Mouse (Mus musculus) megakaryocyte progenitor cell, adult 5-6 weeks (primary cell): Measurements from ENCODE around the gene D1Ertd622e. TPM values are rescaled to one million over a fixed set of nuclear protein-coding genes. Genes with fewer than 3 reads are reported as not detected.

ENCODE experiments used
- ATAC-seq: replicated peaks from 2 replicates; pipeline ENCODE4 v1.8.0; 2016; ENCODE audit warnings: mild to moderate bottlenecking, moderate TSS enrichment, inconsistent platforms; ENCODE audit not compliant: poor library complexity
- total RNA-seq, 2 experiments: library from RNA; stranded (forward) in 1 of 2; stranded (reverse) in 1 of 2; fragments of 157-497, 149-512 nt in 1 of 2; fragments of 200-1000 nt in 1 of 2; gene quantifications; 2 replicates each; pipeline versions ENCODE4 v1.2.3 to v1.2.4; 2015 to 2017

D1Ertd622e gene
- total RNA-seq, 2 experiments from 2014 or later = 33.0 to 40.9 TPM

DNA sequence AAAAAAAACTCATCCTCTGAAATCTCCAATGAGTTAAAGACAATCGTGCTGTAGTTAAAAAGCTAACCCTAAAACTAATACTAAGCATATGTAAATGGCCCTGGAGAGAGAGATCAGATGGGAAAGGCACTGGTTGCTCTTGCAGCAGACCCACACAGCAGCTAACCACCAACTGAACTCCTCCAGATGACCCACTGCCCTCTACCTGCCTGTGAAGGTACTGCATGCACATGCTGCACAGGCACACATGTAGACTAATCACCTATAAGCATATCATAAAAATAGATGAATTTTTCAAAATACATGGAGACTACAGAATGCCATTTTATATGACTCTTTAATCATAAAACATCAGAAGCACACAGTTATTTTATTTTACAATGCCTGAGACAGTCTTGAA, 14.8 kb downstream of the D1Ertd622e start:
- ATAC-seq = peak; percentile 68

DNA sequence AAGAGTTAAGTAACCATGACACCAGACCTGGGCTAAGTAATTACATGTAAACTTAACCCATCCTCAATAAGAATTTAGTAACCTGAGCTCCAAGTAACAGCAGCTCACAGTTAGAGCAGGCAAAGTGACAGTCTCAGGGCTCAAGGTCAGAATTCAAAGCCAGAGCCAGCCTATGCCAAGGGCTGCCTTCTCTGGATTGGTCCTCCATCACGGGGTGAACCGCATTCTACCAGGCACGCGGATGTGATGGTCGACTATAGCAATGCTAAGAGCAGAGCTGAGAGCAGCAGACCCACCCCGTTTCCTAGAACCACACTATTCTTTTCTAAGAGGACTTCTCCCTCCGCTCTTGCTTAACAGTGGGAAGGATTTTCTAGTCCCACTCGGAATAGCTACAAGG, 27.8 kb downstream of the D1Ertd622e start:
- no peak for ATAC-seq

DNA sequence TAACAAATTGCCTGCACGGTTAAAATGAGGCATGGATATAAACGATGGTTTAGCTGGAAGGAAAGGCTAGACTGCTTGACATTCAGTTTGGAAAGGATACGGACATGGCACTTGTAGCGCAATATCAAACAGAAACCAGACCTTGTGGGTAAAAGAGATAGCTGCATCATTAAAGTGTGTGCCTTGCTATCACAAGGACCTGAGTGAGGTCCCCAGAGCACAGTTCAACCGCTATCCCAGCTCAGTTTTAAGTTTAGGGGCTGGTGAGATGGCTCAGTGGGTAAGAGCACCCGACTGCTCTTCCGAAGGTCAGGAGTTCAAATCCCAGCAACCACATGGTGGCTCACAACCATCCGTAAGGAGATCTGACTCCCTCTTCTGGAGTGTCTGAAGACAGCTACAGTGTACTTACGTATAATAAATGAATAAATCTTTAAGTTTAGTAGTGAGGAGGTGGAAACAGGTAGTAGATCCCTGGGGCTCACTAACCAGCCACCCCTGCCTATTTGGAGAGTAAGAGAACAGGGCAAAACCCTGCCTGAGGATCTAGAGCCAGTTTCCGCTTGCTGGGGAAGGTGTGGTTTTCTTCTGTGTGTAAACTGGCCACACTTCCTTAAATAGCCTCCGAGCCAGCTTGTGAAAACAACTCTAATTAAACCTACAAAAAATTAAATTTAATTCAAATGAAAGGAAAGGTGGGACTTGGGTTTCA, 29.2 kb downstream of the D1Ertd622e start:
- ATAC-seq = peak; percentile 86

DNA sequence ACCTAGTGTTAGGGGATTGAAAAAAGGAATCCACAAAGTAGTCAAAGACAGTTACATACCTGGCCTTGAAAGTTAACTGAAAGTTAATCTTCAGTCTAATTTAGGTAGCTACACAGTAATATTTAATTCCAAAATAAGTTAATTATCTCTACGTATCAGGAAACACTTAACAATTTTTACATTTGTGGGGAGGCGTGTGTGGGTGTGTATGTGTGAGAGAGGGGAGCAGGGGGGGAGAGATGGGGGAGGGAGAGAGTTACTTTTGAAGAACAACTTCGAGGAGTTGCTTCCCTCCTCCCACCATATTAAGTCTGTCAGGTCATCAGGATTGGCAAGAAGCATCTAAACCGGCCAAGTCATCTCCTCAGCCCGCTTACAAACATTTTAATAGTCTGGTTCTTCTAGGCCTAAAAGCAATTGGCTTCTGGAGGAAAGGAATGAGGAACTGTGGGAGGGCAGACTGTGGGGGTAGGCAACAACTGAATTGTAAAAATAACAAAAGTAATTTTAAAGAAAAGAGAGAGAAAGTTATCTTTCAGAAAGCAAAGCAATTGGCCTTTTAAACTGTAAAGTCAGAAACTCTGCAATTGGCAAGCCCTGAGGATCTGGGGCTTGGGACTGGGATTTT, 29.9 kb downstream of the D1Ertd622e start:
- 0 out of 2 replicates have a peak, but pooled peaks have one; percentile 4 for ATAC-seq

DNA sequence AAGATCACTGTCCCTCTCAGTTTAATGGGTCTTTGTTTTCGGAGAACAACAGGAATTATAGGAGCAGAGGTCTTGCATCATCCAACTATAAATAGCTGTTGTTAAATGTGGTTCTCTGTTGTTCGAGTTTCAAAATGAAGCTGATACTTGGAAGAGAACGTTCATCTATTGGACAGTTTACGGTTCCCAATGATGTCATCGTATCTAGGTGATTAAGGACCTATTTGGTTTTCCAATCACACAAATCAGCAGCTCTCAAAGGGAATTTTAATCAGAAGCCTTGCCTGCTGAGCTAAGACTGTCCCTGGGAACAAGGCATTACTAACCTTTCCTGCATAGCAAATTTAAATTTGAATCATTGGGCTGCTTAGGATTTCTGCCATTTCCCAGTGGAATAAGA, 31.7 kb downstream of the D1Ertd622e start:
- ATAC-seq = no peak

DNA sequence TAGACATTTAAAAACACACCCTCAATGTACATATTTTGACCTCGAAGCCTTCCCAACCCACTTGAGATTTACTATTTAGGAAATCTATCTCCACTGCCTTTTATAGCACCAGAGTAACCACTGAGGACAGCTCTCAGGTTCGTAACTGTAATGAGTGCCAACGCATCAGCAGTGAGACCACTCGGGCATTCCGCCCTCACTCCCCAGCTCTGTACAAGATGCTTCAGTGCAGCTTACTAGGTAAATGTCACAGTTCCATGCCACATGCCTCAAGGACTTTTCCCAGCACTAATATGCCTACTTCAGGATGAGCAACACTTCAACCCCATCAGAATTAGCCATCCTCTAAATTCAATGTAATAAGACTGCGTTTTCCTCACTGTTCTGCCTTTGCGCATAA, 33.0 kb downstream of the D1Ertd622e start:
- ATAC-seq = no peak

DNA sequence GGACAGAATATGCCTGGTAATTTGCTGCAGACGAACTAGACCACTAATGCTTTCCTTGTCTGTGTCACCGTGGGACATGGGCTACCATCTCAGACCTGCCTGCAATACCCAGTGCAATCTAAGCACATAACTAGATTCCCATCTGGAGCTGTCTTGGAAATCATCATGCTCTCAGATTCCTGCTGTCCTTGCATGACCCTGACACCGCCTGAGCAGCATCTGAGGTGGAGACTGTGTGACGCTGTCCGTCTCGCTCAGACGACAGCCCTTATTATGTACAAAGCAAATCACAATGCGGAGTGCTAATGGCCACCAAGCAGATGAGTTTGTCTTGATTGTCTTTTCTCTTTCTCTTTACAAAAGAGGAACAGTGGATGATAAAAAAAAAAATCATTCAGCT, 33.9 kb downstream of the D1Ertd622e start:
- ATAC-seq = no peak

DNA sequence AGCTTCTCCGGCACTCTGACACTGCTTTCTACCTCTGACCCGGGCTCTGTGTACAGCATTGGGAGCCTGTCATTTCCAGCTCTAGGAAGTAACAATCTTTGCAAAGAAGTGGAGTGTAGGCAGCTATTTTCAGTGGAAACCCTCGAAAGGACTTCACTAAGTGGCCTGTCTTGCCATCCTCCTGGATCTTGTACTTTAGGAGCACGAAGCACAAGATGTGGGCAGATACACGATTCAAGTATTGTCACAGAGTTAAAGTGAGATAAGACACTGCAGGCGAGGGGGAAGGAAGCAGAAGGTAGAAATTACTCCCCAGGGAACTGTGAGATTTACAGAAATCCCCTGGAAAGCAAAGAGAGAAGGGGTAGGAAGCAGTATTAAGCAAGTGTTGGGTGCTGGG, 36.4 kb downstream of the D1Ertd622e start:
- ATAC-seq = no peak

DNA sequence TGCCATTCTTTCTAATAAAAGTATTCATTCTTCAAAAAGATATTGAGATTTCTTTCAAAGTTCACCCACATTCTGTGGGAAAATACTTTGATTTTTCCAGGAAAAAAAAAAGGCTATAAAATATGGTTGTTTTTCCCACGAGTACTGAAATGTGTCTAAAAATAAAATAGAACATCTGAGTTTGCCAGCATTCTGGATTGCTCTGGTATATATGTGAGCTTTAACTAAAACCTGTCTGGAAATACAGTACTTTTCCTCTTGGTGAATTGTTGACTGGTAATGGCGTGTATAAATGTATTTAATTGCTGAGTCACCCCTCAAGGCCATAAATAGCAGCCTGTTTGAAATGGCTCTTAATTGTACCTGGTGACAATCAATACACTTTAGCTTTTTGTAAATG, 37.5 kb downstream of the D1Ertd622e start:
- no peak for ATAC-seq

DNA sequence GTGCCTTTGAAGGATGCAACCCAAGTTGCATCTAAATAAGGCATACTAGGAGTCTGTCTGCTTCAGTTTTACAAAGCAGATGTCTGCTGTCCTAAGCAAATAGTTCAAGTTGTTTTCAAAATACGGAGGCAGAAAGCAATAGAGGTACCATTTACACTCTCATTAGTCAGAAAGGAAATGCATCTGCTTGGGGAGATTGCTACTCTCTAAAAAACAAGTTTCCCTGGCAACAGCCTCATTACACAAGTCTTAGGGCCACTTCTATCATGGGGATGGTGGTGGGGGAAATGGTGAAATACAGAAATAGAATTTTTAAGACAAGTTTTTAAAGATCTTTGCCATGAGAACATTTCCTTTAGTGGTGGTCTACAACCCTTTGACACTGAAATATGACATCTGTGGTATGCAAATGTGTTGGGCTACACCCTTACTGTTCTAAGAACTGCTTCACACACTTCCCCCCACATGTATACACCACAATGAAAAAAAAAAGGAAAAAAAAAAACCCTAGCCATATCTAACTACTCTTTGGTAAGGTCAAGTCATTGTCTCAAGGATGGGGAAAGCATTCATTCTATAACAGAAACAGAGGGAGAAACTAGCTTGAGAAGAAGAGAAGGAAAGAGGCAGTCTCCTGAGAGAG, 38.5 kb downstream of the D1Ertd622e start:
- peak; percentile 73 for ATAC-seq

DNA sequence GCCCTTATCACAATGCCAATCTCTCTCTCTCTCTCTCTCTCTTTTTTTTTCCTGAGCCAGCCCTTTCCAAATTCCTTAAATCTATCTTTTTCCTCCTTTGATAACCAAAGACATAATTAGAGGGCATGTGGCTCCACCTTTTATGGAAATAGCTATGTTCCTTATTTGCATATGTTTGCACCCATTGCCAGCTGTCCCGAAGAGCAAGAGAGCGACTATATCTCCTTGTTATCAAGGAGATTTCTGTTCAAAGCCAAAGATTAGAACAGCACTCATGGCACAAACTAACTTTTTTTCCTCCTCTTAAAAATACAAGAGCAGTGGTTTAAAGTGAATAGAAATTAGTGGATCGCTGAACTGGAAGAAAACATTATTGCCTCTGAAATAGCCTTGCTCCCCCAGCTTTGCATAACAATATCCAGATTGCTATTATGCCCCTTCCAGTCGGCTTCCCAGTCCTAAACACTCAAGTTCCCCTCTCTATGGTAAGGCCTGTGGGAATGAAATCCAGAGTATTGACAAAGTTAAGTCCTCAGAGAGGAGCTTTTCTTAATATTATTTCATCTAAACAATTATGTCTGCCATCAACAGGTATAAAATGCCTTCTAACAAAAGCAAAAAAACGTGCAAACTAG, 39.2 kb downstream of the D1Ertd622e start:
- ATAC-seq = no peak

DNA sequence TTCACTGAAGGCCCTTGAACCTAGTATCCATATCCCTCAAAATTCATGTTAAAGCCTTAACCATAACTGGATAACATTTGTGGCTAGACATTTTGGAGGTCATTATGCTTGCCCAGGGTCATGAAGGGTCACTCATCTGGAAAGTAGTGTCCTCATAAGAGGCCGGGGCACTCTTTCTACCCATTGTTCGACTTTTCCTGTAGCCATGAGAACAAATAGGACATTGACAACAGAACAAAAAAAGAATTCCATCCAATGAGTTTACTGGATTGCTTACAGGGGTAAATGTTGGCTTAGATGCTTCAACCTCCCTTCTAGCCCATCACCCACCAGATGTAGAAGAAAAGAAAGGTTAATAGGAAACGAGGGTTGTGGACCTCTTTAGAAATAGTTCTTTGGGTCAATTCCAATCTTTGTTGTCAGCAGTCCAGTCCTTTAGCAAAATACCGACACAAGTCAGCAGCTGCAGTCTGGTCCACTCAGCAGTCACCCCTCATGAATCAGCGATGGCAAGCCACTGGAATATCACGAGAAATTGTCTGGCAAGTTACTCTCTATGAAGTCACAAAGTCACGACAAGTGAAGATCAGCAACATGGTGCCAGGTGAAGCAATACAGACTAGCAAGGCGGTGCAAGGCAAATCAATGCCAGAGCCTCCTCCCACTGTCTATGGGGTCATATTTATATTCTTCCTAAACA, 42.1 kb downstream of the D1Ertd622e start:
- ATAC-seq = no peak

DNA sequence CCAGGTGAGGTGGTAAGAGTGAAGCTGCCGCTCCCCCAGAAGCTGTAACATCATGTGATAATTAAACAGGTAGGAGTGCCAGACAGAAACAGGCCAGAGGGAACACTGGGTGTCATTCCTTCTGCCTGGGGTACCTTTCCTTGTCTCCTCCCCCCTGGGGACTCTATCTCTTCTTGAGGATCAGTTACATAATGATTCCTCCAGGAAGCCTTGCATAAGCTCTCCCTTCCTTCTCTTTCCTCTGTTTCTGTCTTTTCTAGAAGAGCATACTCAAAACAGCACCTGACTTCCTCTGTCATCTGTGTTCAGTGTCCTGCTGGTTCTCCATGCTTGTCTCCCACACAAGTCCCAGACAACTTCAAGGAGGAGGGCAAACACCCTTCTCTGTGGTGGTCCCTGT, 46.3 kb downstream of the D1Ertd622e start:
- no peak for ATAC-seq

DNA sequence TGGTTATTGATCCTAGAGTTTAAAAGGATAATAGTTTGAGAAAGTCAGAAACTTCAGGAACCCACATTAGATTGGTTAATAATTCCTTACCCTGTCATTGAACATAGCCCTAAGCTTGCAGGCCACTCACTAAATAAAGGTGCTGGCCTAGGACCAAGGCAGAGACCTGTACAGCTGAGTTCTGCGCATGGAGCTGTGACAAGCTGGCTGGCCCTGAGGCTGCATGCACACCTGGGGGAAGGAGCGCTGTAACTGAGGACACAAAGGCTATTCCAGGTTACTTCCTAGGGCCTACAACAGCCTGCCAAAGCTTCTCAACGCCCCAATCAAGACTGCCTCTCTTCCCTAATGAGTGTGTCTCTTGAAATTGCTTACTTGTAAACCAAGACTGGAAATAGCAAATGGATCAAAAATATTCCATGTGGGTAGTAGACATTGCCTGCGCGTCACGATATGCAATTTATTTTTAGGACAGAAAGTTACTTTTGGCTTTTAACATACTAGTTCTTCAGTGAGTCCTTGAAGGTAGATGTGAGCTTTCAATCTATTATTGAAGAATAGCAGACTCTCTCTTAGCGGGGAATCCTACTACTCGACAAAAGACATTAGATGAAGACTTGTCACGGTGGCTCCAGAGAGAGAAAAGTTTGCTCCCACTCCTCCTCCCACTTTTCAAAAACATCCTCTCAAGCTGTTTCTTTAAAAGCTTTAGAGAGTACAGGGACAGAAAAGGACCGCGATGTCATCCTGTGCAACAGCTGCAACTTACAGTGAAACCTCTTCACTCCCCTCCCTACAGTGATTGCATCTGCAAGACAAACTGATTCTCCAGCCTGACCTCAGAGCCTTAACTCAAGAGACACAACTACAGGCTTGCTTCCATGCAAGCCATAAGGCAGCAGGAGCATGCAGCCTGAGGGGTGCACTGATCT, 47.1 kb downstream of the D1Ertd622e start:
- no peak for ATAC-seq

DNA sequence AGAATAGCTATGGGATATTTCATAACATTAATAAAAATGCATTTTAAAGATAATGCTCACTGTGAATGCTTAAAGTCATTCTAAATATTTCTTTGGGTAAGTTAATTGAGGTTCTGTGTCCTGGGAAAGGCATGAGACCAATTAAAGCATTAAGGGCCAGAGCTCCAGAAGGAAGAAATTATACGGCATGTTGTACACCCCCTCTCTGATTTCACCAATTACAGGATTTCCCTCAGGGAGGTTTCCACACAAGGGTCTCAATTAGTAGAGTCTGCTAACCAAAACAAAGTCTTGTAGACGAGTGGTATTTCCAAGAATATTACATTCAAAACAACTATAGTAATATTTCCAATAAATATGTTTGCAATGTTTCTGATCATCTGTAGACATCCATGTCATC, 50.1 kb downstream of the D1Ertd622e start:
- ATAC-seq = no peak

DNA sequence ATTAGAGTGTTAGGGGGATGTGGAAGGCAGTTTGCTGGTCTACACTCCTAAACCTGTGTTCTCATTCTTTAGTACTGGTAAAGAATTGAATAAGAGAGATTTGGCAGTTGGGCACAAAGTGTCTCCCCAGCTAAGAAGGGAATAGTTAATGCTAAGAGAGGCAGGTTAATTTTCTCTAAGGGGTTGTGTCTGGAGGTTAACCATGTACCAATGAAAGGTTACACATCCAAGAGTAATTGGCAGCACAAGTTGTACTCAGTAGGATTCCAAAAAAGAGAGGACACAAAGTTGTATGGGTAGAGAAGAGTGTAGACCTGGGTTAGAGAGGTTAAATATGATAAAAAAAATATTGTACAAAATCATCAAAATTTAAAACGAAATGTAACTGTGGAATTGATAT, 58.5 kb downstream of the D1Ertd622e start:
- no peak for ATAC-seq

DNA sequence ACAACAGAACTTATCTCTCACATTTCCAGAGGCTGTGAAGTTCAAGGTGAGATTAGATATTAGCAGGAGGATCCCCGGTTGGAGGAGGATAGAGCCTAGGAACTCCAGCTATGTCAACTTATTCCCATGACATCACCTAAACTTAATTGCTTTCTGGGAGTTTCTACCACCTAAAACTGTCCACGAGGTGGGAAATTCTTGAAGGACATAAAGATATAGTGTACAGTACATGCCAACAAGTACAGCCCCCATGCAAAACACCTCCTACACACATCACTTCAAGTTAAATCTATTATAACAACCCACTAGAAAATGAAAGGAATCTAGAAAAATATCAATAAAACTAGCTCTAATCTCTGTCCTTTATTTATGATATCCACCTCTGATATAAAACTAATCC, 61.5 kb downstream of the D1Ertd622e start:
- no peak for ATAC-seq

DNA sequence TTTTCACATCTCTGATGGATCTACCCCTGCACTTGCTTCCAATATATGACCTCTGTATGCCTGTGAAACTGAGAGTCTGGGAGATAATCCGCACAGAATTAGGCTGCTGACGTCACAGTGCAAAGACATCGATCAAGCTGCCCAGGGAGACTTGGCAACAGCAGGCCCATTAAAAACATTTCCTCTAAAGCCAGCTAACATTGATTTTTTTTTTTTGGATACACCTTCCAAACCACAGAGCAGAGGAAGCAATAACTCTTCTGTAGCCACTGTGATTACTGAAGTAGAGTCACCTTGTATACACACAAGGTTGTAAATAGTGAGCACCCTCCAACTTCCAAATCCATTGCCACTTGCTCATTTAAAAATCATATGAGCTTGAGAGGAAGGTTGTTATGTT, 62.8 kb downstream of the D1Ertd622e start:
- ATAC-seq = no peak

DNA sequence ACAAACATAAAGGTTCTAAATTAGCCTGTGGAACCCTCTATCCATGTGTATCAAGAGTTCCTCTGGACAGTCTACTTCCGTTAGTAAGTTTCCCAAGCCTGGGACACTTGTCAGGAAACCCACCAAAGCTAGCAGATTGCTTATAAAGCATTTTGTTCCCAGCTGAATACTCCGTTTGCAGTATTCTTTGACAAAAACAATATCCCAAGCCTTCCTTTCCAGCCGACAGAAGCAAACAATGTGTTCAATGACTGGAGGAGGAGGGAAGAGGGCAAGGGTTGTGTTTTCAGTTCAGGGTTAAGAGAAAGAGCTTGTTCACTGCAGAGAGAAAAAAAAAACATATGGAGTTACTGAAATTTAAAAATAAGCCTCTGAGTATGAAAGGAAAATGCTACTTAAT, 73.3 kb downstream of the D1Ertd622e start:
- no peak for ATAC-seq

DNA sequence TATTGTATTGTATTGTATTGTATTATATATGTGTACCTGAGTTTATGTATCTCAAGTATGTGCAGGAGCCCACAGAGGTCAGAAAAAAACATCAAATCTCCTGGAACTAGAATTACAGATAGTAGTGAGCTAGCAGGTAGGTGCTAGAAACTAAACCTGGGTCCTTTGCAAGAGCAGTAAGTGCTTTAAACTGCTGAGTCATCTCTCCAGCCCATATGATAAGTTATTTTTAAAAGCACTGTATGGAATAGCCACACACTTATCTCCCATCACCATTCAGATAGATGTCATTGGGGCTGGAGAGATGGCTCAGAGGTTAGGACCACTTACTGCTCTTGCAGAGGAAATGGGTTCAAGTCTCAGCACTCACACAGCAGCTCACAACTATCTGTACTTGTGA, 76.8 kb downstream of the D1Ertd622e start:
- ATAC-seq = no peak
